Mouse (Mus musculus): ENCODE measurements around the gene Ptpre.

DNA sequence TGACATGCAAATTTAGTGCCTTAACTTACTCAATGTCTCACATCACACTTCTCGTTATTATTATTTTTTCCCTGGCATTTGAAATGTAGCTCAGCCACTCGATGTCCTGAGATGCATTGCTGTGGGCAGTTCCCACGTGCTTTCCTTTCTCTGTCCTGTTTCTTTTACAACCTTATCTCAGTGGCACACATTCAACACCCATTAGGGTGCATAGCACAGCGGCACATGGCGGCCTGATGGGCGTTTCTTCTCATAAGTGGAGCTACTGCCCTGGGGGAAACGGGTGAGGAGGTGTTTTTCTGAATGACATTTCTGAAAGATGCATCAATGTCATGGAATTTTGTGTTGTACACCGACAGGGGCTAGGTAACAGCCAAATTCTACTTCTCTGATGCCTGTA lies 64.3 kb downstream of the Ptpre start:
- TF ChIP-seq CTCF (conservative IDR thresholded peaks at IDR 0.05; ENCODE audit: low read length) (no peak), NANOG (IDR thresholded peaks at IDR 0.05; ENCODE audit: borderline replicate concordance, low read length) (no peak)

Measured in E14TG2a.4 (cell line).